Comparison of ENCODE assay signal across 7 mouse cellular contexts in genomic region chr16:87688823-87689222, GRCm38 (mm10). TPM values are rescaled to one million over a fixed set of nuclear protein-coding genes. Genes with fewer than 3 reads are reported as not detected.
DNase-seq lines count a peak whose midpoint lies in the region; ATAC-seq and TF ChIP-seq lines count a peak whose summit lies in the region.
"Not testable (repeated sequence)": the region's sequence is repeated elsewhere in the genome, so short reads cannot be mapped to it uniquely, and the experiment has no call there.

No protein-coding gene starts in this region.

- not testable (repeated sequence) for H3K9ac ChIP-seq in heart, embryonic 12.5 days; lung, postnatal 0 days (replicated peaks; ENCODE audit: low read depth)

- H3K4me2 ChIP-seq in heart, embryonic 12.5 days; lung, postnatal 0 days (replicated peaks; ENCODE audit: low read depth, low read length): not testable (repeated sequence)

- 73% methylated on average over 7 of the region's 7 CpGs for WGBS in heart, embryonic 12.5 days
- 49% methylated on average over 7 of the region's 7 CpGs for WGBS in lung, postnatal 0 days

- not testable (repeated sequence) for H3K4me3 ChIP-seq in heart, embryonic 12.5 days; lung, postnatal 0 days (ENCODE audit: low read depth, low read length)

- H3K27me3 ChIP-seq in heart, embryonic 12.5 days (replicated peaks); lung, postnatal 0 days (replicated peaks; ENCODE audit: insufficient read depth, low read length): not testable (repeated sequence)

- DNase-seq in MEL-GATA-1-ER (ENCODE audit: extremely low read depth, low read depth), result peak; percentile 88
- DNase-seq in layer of hippocampus, adult 9-11 months, result peak; percentile 36
- peak; percentile 73 for DNase-seq in lung, postnatal 0 days (ENCODE audit: low spot score)
- peak; percentile 31 to 43 for DNase-seq in monocyte, adult 2 months (ENCODE audit: low read depth in 1 of 2, low spot score in 2 of 2)

- H3K27ac ChIP-seq in heart, embryonic 12.5 days (ENCODE audit: poor library complexity, severe bottlenecking), result peak overlapping the region; percentile 36
- peak overlapping the region; percentile 38 for H3K27ac ChIP-seq in lung, postnatal 0 days (ENCODE audit: low read length)

- H3K36me3 ChIP-seq in heart, embryonic 12.5 days; lung, postnatal 0 days (ENCODE audit: insufficient read depth, low read length): not testable (repeated sequence)

- peak; percentile 27; the same call in 1 of the 2 replicates for TF ChIP-seq EP300 in lung, postnatal 0 days (IDR thresholded peaks at IDR 0.05)

- not testable (repeated sequence) for H3K4me1 ChIP-seq in heart, embryonic 12.5 days (replicated peaks); lung, postnatal 0 days (ENCODE audit: insufficient read depth, low read depth, low read length)

- not testable (repeated sequence) for H3K9me3 ChIP-seq in heart, embryonic 12.5 days (replicated peaks); lung, postnatal 0 days (ENCODE audit: low read length)

- TF ChIP-seq CTCF in lung, postnatal 0 days (IDR thresholded peaks at IDR 0.05), result not testable (repeated sequence)

- peak; percentile 70 for ATAC-seq in common myeloid progenitor, adult 5-6 weeks (replicated peaks; ENCODE audit: low read depth, poor library complexity, severe bottlenecking)
- not testable (repeated sequence) for ATAC-seq in heart, embryonic 12.5 days (ENCODE audit: insufficient number of reproducible peaks, low FRiP score)
- peak; percentile 65 to 78; a peak in 3 of 4 replicates for ATAC-seq in hematopoietic stem cell, adult 5-6 weeks (replicated peaks in 1 of 2; ENCODE audit: insufficient read depth in 1 of 2, low FRiP score in 2 of 2, low TSS enrichment in 1 of 2, low read depth in 1 of 2, poor library complexity in 2 of 2, severe bottlenecking in 2 of 2)
- peak; percentile 73 for ATAC-seq in lung, postnatal 0 days

RNA-seq across cellular contexts. Expression of gene Bach1, which starts 9.9 kb away (rescaled TPM):
- total RNA-seq in common myeloid progenitor, adult 5-6 weeks (2017), result 29.2 and 33.9 TPM in 2 replicates
- polyA plus RNA-seq in heart, embryonic 12.5 days (2016; fragmentation: Nextera tagmentation; extraction: Ambion mirVana), result 9.6 and 11.6 TPM in 2 replicates
- total RNA-seq in hematopoietic stem cell, adult 5-6 weeks (2017), result 49.6 and 53.0 TPM in 2 replicates
- 13.1 and 13.7 TPM in 2 replicates for polyA plus RNA-seq in lung, postnatal 0 days (2015; fragmentation: Nextera tagmentation; extraction: Ambion mirVana)

Comparison
In these comparisons a context has a peak if more than half of its experiments do, and no peak if none do; other contexts are left out.
1. DNase-seq: peak in every context shown above with its lines; median percentile 88 in MEL-GATA-1-ER; 73 in lung, postnatal 0 days; 37 in monocyte, adult 2 months; 36 in layer of hippocampus, adult 9-11 months.